In genomic region chr5:140872532-140873038, GRCm38 (mm10) we compare ENCODE assay signal across 9 mouse cellular contexts. TPM values are rescaled to one million over a fixed set of nuclear protein-coding genes. Genes with fewer than 3 reads are reported as not detected.
DNase-seq lines count a peak whose midpoint lies in the region; ATAC-seq and TF ChIP-seq lines count a peak whose summit lies in the region.
"Had no signal": no experiment of that assay in that cellular context is flagged by ENCODE, and none has a peak within 500 bp of the region (broad histone marks: within the 10 kb centered on the region; RNA-seq: fewer than 3 reads in every experiment).

No protein-coding gene starts in this region.

- no peak for DNase-seq in heart, adult 2 months
- peak; percentile 75 for DNase-seq in T-cell, adult 2 months (ENCODE audit: low spot score)
- no peak for DNase-seq in frontal cortex, postnatal 14 days (ENCODE audit: low spot score in 2 of 2)
- DNase-seq in layer of hippocampus, postnatal 36 days: no peak
- DNase-seq in left cerebral cortex, adult 2 months (ENCODE audit: extremely low spot score in 1 of 2, low spot score in 2 of 2): no peak

- no peak overlapping the region for H3K27ac ChIP-seq in heart, embryonic 12.5 days (ENCODE audit: poor library complexity, severe bottlenecking)
- H3K27ac ChIP-seq in heart, adult 2 months: no peak overlapping the region
- H3K27ac ChIP-seq in limb, embryonic 13.5 days: 0 out of 2 replicates have a peak overlapping the region, but pooled peaks have one; percentile 3
- no peak overlapping the region for H3K27ac ChIP-seq in midbrain, embryonic 16.5 days (ENCODE audit: low read length)
- H3K27ac ChIP-seq in left cerebral cortex, adult 2 months: no peak overlapping the region

- peak overlapping the region; percentile 26; the same call in 1 of the 2 replicates for H3K4me3 ChIP-seq in heart, embryonic 12.5 days
- no peak overlapping the region for H3K4me3 ChIP-seq in heart, adult 2 months
- H3K4me3 ChIP-seq in limb, embryonic 13.5 days: peak overlapping the region; percentile 10; the same call in 1 of the 2 replicates
- H3K4me3 ChIP-seq in midbrain, embryonic 16.5 days (ENCODE audit: low read depth, low read length): no peak overlapping the region
- H3K4me3 ChIP-seq in left cerebral cortex, adult 2 months: no peak overlapping the region

- intact Hi-C loops in heart, adult 2 months (cut with DNase I): loop anchor here (10.0 kb wide), 1 partner anchor 202 kb away; no protein-coding TSS in a partner anchor
- intact Hi-C loops in left cerebral cortex, adult 2 months (cut with DNase I): loop anchor here (1.0 to 5.0 kb wide), 3 partner anchors 90 to 1450 kb away; no protein-coding TSS in a partner anchor

- no peaks in the 10 kb centered on the region for H3K36me3 ChIP-seq in heart, embryonic 12.5 days
- no peaks in the 10 kb centered on the region for H3K36me3 ChIP-seq in heart, adult 2 months (ENCODE audit: control insufficient read depth, insufficient read depth, low read length)
- H3K36me3 ChIP-seq in limb, embryonic 13.5 days: no peaks in the 10 kb centered on the region
- no peaks in the 10 kb centered on the region for H3K36me3 ChIP-seq in midbrain, embryonic 16.5 days (ENCODE audit: control insufficient read depth, insufficient read depth, low read length)
- H3K36me3 ChIP-seq: G1E had no signal

- no peak for TF ChIP-seq POLR2A in heart, adult 2 months (IDR thresholded peaks at IDR 0.05; ENCODE audit: insufficient read depth, low read depth, low read length)

- ATAC-seq in heart, embryonic 12.5 days (ENCODE audit: insufficient number of reproducible peaks, low FRiP score): no peak
- peak; percentile 49 for ATAC-seq in limb, embryonic 13.5 days (ENCODE audit: low FRiP score, low read depth)
- no peak for ATAC-seq in midbrain, embryonic 16.5 days

- peaks cover 17% of the 10 kb centered on the region for H3K4me1 ChIP-seq in heart, embryonic 12.5 days (replicated peaks)
- H3K4me1 ChIP-seq in heart, adult 2 months (ENCODE audit: control insufficient read depth, insufficient read depth, low read length): no peaks in the 10 kb centered on the region
- peaks cover 37% of the 10 kb centered on the region for H3K4me1 ChIP-seq in limb, embryonic 13.5 days
- H3K4me1 ChIP-seq in midbrain, embryonic 16.5 days (ENCODE audit: control insufficient read depth, insufficient read depth, low read length): peaks cover 8% of the 10 kb centered on the region

- H3K4me2 ChIP-seq in heart, embryonic 12.5 days: peak overlapping the region; percentile 61
- peak overlapping the region; percentile 52 for H3K4me2 ChIP-seq in limb, embryonic 13.5 days (replicated peaks)
- no peak overlapping the region for H3K4me2 ChIP-seq in midbrain, embryonic 16.5 days (ENCODE audit: low read length)

- no peak overlapping the region for H3K9ac ChIP-seq in heart, embryonic 12.5 days
- H3K9ac ChIP-seq in heart, adult 2 months (ENCODE audit: low read depth, low read length): no peak overlapping the region
- H3K9ac ChIP-seq in limb, embryonic 13.5 days: no peak overlapping the region
- peak overlapping the region; percentile 37; the same call in 1 of the 2 replicates for H3K9ac ChIP-seq in midbrain, embryonic 16.5 days (ENCODE audit: low read depth, low read length)

- no peak for TF ChIP-seq CTCF in heart, adult 2 months (IDR thresholded peaks at IDR 0.05)
- TF ChIP-seq CTCF in left cerebral cortex, adult 2 months (IDR thresholded peaks at IDR 0.05): no peak

- no peaks in the 10 kb centered on the region; the same call in 1 of the 2 replicates for H3K27me3 ChIP-seq in heart, embryonic 12.5 days (replicated peaks)
- no peaks in the 10 kb centered on the region for H3K27me3 ChIP-seq in heart, adult 2 months (ENCODE audit: control insufficient read depth, insufficient read depth, low read length)
- H3K27me3 ChIP-seq in limb, embryonic 13.5 days: peaks cover 5% of the 10 kb centered on the region; the same call in 1 of the 2 replicates
- no peaks in the 10 kb centered on the region for H3K27me3 ChIP-seq in midbrain, embryonic 16.5 days (ENCODE audit: control insufficient read depth, insufficient read depth, low read depth, low read length)

- TF ChIP-seq EP300 in heart, adult 2 months (IDR thresholded peaks at IDR 0.05; ENCODE audit: insufficient read depth, low read depth, low read length): no peak

- WGBS in heart, embryonic 12.5 days: 13% methylated on average over 11 of the region's 11 CpGs
- 55% methylated on average over 11 of the region's 11 CpGs for WGBS in heart, adult 2 months
- 6% methylated on average over 11 of the region's 11 CpGs for WGBS in limb, embryonic 13.5 days
- WGBS in midbrain, embryonic 16.5 days: 25% methylated on average over 11 of the region's 11 CpGs

- H3K79me2 ChIP-seq in heart, adult 2 months (replicated peaks; ENCODE audit: control insufficient read depth, insufficient read depth, low read length): no peaks in the 10 kb centered on the region

- no peaks in the 10 kb centered on the region for H3K9me3 ChIP-seq in heart, embryonic 12.5 days (replicated peaks)
- H3K9me3 ChIP-seq in limb, embryonic 13.5 days: peaks cover 4% of the 10 kb centered on the region; the same call in 1 of the 2 replicates
- H3K9me3 ChIP-seq in midbrain, embryonic 16.5 days (replicated peaks; ENCODE audit: control insufficient read depth, low read length, poor library complexity, severe bottlenecking): no peaks in the 10 kb centered on the region

RNA-seq across cellular contexts. Expression of gene Gna12, which starts 42.4 kb away (rescaled TPM):
- 48.5 and 50.6 TPM in 2 replicates for polyA plus RNA-seq in heart, embryonic 12.5 days (2016; fragmentation: Nextera tagmentation; extraction: Ambion mirVana)
- total RNA-seq in heart, adult 2 months (2021): 100 to 1,000 TPM; 118 to 136 TPM
- polyA plus RNA-seq in heart, adult 2 months (2012; rRNA removed): 117 and 136 TPM in 2 replicates
- 12.0 and 13.8 TPM in 2 replicates for polyA plus RNA-seq in limb, embryonic 13.5 days (2015; fragmentation: Nextera tagmentation; extraction: Ambion mirVana)
- polyA plus RNA-seq in midbrain, embryonic 16.5 days (2015; fragmentation: Nextera tagmentation; extraction: Ambion mirVana): 9.3 and 11.0 TPM in 2 replicates
- 10 to 100 TPM; 94.9 to 97.7 TPM for total RNA-seq in layer of hippocampus, postnatal 36 days (2021)
- total RNA-seq in left cerebral cortex, adult 2 months (2021): 10 to 100 TPM; 62.2 to 67.6 TPM

Comparison
In these comparisons a context has a peak if more than half of its experiments do, and no peak if none do; other contexts are left out.
1. H3K4me3 ChIP-seq: peak in heart, embryonic 12.5 days (single experiment) and limb, embryonic 13.5 days (single experiment); none in heart, adult 2 months (single experiment), midbrain, embryonic 16.5 days (single experiment) and left cerebral cortex, adult 2 months (single experiment).